Mouse (Mus musculus) thymus, adult 18-20 months (tissue): ENCODE measurements around the gene Ttc29.

ENCODE experiments used
- DNase-seq, 2 experiments: peaks; one replicate each; pipeline ENCODE4 v3.0.0; 2022; ENCODE audit warnings: mixed read lengths in 2 of 2

The Ttc29 gene

DNA sequence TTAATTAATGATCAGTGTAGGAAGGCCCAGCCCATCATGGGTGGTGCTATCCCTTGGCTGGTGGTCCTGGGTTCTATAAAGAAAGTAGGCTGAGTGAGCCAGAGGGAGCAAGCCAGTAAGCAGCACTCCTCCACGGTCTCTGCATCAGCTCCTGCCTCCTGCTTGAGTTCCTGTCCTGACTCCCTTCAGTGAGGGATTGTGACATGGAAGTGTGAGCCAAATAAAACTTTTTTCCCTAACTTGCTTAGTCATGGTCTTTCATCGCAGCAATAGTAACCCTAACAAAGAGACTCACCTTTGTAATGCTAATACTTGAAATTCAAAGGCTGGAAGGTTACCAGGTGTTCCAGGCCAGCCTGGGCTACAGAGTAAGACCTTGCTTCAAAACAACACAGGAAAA lies 71.7 kb downstream of the Ttc29 start:
- no peak for DNase-seq

DNA sequence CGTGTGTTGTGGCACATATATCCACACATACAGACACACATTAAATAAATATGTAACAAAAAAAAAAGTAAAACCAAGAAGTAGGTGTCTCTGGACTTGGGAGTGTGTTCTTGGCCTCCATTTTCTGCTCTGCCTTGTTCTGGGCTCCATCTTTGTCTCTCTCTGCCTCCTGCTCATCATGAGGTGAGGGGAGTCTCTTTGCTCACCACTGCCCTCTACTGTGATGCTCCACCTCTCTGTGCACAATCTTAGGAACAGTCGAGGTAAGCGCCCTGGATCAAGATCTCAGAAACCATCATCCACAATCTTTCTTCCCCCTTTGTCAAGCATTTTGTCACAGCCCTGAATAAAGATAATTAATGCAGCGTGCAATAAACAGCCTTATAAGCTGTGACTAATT lies 72.3 kb downstream of the Ttc29 start:
- DNase-seq: no peak

DNA sequence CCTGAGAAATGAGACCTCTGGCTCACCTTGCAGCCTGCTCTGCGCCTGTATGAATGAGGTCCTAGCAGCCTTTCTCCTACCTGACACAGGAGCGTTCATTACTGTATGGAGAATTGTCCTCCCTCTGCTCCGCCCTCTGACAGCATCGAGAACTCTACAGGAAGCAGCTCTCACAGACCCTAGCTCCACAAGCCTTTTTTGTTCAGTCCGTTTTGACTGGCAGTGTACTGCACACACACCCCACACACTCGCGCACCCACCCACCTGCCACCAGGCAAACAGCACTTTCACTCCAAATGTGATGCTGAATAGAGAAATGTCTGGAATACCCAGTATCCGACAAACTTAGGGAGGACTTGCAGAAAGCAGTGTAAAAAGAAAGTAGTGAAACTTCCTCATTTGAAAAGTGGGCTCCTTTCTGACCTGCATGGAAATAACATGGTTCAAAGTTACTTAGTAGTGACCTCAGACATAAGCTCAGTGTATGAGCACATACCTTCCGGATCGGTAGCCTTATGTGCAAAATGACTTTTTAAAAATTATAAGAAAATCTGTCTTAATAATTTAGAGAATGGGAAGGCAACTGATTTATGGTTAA lies 76.4 kb downstream of the Ttc29 start:
- no peak for DNase-seq

DNA sequence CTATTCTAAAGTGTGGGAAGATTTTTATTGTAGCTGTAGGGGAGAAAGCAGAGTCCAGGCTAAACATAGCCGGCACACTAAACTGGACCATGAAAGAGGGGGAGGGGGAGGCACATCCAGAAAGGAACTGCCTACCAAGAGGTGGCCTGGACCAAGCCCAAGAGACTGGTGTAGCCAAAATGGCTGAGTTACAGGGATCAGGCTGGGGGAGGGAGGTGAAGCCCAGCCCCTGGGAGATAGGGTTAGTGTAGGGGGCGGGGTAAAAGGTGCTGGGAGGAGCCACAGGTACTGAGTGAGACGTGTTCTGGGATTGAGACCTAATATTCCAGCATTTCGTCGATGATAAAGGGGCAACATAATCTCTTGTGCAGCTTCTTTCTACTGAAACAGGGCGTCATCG lies 77.2 kb downstream of the Ttc29 start:
- no peak for DNase-seq

DNA sequence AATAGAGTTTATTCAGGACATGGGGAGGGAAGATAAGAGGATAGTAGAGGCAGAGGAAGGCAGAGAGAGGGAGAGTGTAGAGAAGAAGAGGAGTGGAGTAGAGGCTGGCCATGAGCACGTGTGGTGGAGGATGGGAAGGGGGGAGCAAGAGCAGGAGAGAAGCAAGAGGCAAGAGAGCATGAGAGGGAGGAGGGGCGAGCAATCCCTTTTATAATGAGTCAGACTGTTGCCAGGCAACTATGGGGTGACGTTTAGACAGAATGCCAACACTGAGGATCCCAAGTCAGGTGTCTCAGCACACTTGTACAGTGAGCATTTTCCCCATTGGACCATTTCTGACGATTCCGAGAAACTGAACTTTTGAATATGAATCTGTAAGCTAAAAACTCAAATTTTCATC lies 82.4 kb downstream of the Ttc29 start:
- no peak for DNase-seq

DNA sequence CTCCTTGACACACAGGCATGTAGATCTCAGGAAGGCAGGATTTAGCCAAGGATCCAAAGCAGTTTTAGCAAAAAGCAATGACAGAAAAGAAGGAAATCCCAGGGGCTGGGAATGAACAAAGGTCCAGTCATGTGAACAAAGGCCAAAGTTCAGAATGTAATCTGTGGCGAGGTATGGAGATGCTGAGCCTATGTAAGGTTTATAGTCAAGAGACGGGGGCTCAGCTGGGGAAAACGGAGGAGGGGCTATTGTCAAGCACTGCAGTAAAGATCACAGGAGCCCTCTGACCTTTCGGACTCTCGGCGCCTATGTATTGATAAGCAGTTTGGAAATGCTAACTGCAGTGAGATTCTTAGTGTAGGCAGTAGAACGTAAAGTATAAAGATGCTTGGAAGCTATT lies 90.5 kb downstream of the Ttc29 start:
- DNase-seq: no peak

DNA sequence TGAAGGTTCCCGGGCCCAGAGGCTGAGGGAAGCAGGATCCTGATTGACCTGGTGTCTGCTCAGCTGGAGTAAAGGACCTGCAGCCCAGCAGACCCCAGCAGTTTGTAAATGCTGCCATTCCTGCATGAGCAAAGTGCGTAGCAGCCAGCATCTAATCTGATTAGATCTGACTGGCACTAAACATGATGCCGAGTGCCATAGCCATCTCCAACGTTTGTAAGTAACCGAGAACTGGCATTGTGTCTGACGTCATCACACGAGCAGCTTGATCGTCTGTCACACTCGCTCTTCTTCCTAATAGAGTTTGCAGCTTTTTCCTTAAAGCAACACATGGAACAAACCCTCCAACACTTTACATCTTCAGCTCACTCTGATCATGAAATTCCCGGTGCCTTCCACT lies 93.5 kb downstream of the Ttc29 start:
- no peak for DNase-seq

DNA sequence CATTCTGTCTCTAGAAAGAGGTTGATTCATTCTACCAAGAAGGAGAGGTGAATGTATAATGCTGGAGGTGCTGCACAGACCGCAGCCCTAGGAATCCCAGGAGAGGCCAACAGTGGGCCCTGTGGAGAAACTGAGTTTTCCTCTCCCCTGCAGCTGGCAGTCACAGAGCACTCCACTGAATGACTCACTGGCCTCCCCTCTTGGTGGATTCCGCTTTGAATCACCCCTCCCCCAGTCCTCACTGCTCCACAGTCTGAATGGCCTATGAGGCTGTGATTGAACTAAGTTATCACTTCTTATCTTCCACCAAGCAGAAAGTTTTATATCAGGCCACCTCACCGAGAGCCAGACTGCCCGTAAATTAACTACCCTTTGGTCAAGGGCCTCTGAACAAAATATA lies 94.0 kb downstream of the Ttc29 start:
- no peak for DNase-seq

DNA sequence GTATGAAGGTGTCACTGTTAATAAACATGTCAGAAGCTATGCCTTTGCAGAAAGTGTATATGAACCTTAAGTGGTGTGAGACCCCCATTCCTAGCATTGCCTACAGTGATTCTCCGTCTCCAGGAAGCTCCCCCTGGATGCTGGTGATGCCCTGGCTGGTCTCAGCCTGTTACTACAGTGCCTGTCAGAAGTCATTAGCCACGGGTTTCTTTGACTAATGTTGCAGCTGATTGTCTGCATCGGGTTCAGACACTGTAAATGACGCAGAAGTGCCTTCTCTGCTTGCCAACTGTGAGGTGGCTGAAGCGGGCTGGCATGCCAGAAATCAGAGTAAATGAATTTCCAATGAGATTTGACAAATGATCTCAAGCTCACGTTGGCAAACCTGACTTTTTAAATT lies 96.4 kb downstream of the Ttc29 start:
- no peak for DNase-seq

DNA sequence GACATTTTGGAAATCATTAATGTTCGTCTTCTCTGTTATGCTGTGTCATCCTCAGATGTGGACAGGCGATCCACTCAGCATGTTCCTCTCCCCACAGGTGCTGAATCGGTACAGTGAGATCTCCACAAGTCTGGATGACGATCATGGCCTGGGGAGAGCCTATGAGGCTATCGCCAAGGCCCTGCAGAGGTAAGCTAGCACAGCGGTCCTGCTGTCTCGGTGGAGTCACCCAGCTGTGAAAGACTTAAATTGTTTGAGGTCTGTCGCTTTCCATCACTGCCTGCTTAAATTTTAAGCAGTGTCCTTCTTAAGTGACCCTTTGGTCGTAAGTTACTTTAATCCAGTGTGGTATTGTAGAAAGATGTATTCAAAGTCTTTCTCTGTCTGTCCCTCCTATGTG lies 102.5 kb downstream of the Ttc29 start:
- DNase-seq: no peak

DNA sequence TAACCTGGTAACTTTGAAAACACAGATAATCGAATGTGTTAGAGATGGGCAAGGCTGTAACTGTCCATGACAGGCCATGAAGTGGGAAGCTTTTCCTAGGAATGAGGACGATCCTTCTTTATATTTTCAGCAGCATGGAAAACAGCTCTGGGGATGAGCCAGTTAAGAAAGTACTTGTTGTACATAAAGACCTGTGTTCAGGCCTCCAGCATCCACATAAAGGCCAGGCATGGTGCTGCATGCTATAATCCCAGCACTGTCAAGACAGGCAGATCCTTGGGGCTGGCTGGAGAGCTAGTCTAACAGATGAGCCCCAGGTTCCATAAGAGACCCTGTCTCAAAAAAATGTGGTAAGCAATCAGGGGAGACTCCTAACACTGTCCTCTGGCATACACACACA lies 104.6 kb downstream of the Ttc29 start:
- DNase-seq: no peak

DNA sequence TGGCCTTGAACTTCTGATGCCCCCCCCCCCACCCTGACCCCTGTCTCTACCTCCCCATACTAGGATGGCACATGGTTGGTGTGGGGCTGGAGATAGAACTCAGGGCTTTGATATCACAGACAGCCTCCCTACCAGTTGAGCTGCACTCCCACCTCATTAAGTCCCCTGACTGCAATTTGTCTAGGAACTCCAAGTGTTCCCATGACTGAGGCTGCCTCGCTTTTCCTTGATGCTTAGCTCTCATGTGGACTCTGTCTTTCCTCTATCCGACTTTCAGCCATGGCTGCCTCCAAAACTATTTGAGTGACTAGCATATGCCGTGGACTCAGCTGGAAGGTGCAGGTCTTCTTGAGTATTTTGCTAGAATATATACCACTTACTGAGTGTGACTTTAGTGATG lies 110.3 kb downstream of the Ttc29 start:
- DNase-seq: no peak

DNA sequence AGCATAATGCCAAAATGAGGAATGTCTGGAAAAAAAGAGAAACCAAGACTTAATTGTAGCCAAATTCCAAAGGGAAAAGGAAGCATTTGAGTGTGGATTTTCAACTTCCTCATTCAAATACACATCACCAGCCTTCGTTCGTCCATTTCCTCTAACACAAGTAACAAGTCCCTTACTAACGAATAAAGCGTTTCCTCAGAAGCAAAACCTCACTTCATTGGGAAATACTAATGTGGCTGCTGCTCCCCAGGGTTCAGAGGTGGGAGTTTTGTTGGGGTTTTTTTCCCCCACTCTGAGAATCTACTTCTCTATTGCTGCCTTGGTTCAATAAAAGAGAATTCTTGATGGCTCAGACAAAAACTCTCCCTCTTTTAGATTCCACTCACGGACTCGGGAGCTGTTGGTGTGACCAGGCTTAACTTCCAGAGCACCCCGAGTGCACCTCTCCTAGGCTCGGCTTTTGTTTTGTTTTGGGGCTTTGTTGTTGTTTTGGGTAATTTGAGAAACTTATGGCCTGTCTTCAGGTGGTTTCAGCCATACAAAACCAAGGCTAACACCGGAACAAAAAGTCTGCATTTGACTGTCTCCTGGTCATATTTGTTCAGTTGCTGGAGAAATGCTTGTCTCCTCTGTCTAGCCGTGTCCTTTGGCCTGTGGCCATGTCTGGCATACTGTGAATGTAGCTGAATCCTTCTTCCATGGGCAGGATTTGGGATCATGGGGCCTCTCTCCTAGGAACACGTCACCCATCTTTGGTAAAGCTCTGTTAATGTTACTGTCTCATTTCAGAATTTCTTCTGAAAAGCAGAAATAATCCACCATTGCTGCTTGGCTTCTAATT lies 127.8 kb downstream of the Ttc29 start:
- DNase-seq: no peak

DNA sequence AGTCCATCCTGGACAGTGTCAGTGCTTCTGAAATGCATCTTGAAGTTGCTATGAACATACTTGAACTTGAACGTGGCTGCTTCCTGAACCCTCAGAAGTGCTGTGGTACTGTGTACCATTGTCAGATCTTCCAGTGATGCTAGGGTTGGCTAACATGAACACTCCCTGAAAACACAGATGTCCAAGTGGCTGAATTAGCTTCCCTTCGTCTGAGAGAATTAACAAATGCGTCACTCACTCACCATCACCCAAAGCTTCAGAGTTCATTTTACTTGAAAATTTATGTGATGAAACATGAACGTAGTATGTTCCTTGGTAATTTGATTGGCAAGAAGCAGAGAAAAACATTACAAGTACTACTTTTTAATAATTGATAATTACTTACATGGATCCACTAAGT lies 129.1 kb downstream of the Ttc29 start:
- no peak for DNase-seq

DNA sequence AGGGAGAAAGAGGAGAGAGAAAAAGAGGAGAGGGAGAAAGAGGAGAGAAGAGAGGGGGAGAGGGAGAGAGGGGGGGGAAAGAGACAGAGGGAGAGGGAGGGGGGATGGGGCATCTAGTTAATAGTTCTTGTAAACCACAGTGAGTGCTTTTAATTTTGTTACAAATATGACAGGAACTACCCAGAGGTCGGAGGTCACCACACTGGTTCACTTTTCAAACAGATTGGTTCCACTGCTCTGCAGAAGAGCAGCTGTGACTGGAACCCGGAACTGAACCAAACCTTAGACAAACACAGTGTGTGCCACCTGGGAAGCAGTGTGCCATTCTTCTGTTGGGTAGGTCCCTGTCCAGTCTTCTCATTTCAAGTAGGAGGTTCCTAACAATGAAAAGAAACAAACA lies 130.9 kb downstream of the Ttc29 start:
- no peak for DNase-seq

DNA sequence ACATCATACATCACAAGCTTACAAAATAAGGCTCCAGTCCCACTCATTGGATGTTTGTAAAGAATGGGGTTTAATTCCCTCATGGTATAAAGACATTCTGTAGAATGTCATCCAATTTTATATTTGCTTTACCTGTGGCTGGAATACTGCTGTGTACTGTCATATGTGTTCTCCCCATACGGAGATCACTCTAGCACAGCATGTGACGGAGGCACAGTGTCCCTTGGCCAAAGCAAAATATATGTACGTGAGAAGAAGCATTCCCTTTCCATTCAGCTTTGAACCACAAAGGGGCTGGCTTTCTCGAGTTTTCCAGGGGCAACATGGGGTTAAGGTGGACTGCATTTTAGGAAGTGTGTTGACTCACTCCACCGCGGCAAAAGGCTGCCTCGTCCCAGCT lies 132.6 kb downstream of the Ttc29 start:
- no peak for DNase-seq

DNA sequence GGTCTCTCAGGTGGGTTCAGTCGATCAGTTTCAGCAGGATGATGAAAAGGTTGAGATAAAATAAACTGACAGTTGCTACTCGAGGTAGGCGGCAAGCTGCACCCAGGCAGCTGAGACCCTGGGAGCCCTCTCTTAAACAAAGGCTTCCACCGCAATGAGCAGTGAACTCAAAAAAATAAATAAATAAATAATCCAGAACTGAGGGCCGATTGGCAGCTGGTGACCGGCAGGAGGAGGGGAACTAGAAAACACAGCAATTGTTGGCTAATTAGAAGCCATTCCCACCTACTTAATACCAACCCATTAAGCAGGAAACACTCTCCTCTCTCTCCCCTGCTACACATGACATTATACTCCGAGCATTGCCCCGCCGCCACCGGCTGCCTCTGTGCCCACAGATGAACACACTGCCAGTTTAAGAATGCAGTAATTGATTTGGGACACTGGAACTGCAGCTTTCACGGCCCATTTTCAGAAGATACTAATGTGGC lies 133.1 kb downstream of the Ttc29 start:
- no peak for DNase-seq

DNA sequence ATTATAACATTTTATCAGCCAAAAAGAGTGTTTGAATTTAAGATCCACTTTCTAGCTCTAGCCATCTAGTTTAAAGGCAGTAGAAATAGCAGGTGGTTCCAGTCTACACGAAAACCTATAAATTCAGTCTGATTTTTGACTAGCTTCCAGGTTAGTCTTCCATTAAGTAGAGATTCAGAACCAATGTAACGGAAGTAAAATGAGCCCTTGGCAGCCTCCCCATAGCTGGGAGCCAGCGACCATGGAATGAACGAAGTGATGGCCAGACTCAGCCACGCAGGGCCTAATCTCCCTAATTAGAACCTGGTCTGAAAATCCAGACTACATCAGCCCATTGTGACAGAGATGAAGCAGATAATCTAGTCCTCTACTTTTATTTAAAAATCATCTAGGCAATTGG lies 140.8 kb downstream of the Ttc29 start:
- DNase-seq: no peak

DNA sequence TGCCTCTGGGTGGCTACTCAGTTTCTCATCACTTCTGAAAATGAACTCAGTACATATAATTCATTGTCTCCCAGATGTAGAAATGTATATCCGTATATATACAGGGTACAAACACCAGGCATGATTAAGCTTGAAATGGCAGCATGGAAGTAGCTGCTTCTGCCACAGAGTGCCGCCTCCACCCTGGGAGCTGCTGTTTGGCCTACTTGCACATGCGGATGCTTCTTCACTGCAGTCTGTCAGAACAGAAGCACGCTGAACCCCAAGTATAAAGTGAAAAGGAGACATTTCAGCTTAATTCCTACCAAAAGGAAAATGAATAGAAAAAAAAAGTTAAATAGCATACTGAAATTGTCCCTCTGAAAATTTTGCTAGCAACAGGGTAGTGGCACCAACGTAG lies 141.7 kb downstream of the Ttc29 start:
- no peak for DNase-seq

DNA sequence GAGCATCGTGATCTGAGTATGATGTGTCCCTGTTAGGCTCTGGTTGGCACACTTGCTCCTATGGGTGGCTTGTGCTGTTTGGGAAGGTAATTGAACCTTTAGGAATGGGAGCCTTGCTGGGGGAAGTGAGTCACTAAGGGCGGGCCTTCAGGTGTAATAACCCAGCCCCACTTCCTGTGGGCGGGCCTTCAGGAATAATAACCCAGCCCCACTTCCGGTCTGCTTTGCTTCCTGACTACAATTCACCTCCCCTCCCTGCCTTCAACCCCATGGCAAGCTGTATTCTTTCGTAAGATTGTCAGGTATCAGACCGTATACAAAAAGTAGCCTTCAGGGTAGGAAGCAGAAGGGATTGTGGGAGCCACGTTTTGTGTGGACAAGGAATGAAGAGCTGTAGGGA lies 177.7 kb downstream of the Ttc29 start:
- no peak for DNase-seq

DNA sequence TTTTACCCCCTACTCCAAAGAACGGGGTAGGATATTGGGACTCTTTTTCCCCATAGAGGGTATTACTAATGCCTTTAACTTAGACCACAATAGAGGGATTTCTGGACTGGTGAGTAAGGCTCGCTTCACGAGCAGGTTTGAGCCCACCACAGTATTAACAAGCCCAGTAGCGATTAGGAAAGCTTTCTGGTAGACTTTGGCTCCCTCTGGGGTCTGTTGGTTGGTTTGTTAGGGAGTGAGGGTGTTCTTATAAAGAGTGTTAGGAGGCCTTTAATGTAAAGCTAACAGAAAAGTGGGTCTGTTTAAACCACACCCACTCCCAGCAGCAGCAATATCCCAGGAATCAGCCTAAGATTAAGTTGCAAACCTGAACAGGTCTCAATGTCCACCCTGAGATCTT lies 206.2 kb downstream of the Ttc29 start:
- no peak for DNase-seq

DNA sequence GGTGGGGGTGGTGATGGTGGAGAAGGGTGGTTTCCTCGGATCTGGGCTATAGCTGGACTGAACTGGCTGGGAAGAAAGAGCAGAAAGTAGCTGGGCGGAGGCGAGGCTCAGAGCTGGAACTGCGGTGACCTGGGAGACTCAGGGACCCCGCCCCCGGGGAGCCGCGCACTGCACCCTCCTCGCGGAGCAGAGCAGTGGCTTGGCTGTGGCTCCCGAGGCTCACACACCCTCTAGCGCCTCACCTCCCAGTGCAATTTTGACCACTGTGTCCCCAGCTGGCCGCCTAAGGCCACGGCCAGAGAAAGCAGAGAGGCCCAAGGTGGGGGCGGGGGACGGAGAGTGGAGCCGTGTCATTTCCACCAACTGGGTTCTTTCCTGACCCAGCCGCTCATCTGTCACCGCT lies 207.0 kb downstream of the Ttc29 start:
- DNase-seq: no peak

DNA sequence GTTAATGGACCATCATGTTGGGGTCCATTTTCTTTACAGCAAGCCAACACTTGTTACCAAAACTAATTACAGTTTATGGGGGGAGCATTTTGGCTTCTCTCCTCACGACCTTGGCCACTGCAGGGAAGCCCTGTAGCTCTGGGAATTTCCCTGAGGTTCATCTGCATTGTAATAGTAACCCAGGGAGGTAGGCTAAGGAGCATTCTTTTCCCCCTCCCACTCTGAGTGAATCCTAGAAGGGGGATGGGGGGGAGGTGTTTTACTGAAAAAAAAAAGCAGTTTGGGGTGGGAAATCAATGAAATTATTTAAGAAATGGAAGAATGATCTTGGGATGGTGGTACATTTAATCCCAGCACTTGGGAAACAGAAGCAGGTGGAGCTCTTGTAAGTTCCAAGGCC lies 210.8 kb downstream of the Ttc29 start:
- DNase-seq: no peak

DNA sequence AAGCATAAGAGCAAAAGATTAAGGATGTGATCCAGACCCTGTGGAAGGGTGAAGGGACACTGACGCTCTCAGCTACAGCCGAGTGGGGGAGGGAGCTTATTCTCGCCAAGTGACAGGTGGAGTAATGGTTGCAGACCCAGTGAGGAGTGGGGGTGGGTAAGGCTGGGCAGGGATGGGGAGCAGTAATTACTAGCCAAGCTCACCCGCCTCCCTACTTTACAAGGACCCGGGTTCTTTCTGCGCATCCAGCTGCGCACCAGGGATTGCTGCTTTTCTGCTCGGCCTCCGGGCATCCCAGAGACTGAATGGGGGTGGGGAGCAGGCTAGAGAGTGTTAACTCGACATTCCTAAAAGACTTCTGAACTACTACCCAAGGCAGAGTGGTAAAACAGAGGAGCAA lies 213.4 kb downstream of the Ttc29 start:
- DNase-seq: no peak
